Mouse (Mus musculus) midbrain, embryonic 16.5 days (tissue): ENCODE measurements around the gene Mug1. TPM values are rescaled to one million over a fixed set of nuclear protein-coding genes. Genes with fewer than 3 reads are reported as not detected.
"Not testable (repeated sequence)": the region's sequence is repeated elsewhere in the genome, so short reads cannot be mapped to it uniquely, and the experiment has no call there.

Source experiments
- ATAC-seq: fragments of 200-750 bp; cut with Nextera tagmentation; 2 replicates; pipeline ENCODE4 v1.8.0; 2017; ENCODE audit warnings: moderate TSS enrichment
- H3K27ac ChIP-seq: fragments of 300-500 bp; sonication (generic); 2 replicates; pipeline ENCODE4 v1.5.1; 2014; ENCODE audit warnings: mild to moderate bottlenecking, low read length, mixed read lengths
- H3K27me3 ChIP-seq: fragments of 300-500 bp; sonication (generic); 2 replicates; pipeline ENCODE4 v1.6.1; 2014; ENCODE audit warnings: low read depth, low read length, mixed read lengths; ENCODE audit not compliant: control insufficient read depth, insufficient read depth
- H3K36me3 ChIP-seq: fragments of 300-500 bp; sonication (generic); 2 replicates; pipeline ENCODE4 v1.6.1; 2014; ENCODE audit warnings: mild to moderate bottlenecking, low read length, moderate library complexity, mixed read lengths; ENCODE audit not compliant: control insufficient read depth, insufficient read depth
- H3K4me1 ChIP-seq: fragments of 300-500 bp; sonication (generic); 2 replicates; pipeline ENCODE4 v1.6.1; 2014; ENCODE audit warnings: mild to moderate bottlenecking, low read length, mixed read lengths; ENCODE audit not compliant: control insufficient read depth, insufficient read depth
- H3K4me2 ChIP-seq: fragments of 300-500 bp; sonication (generic); 2 replicates; pipeline ENCODE4 v1.6.1; 2014; ENCODE audit warnings: mild to moderate bottlenecking, low read length, mixed read lengths
- H3K4me3 ChIP-seq: fragments of 300-500 bp; sonication (generic); 2 replicates; pipeline ENCODE4 v1.5.1; 2014; ENCODE audit warnings: low read depth, mild to moderate bottlenecking, low read length, moderate library complexity, mixed read lengths
- H3K9ac ChIP-seq: fragments of 300-500 bp; sonication (generic); 2 replicates; pipeline ENCODE4 v1.6.1; 2014; ENCODE audit warnings: low read depth, low read length, mixed read lengths
- H3K9me3 ChIP-seq: fragments of 300-500 bp; sonication (generic); replicated peaks from 2 replicates; pipeline ENCODE4 v1.6.1; 2014; ENCODE audit warnings: mild to moderate bottlenecking, low read length, mixed read lengths; ENCODE audit not compliant: control insufficient read depth, poor library complexity, severe bottlenecking
- WGBS: fragments of 180-500 bp; shearing (Covaris S2); extraction: QIAGEN DNeasy Blood & Tissue Kit; methylation state at CpG from one replicate; pipeline ENCODE4 v1.1.7; 2014; 5-methylcytosine and 5-hydroxymethylcytosine counted together
- polyA plus RNA-seq: library from polyadenylated mRNA; unstranded; fragments of >200 nt; fragmentation: Nextera tagmentation; extraction: Ambion mirVana; gene quantifications from 2 replicates; pipeline ENCODE4 v1.2.1, GENCODE M21; 2015

Mug1 gene
- not detected in 2 replicates for polyA plus RNA-seq

- H3K9me3 ChIP-seq, H3K4me2 ChIP-seq, H3K27me3 ChIP-seq, H3K4me1 ChIP-seq, H3K36me3 ChIP-seq, ATAC-seq, H3K4me3 ChIP-seq, H3K9ac ChIP-seq, H3K27ac ChIP-seq: not testable (repeated sequence)
- WGBS = 85% methylated on average over 4 of the region's 4 CpGs
Measured at GRCm38 (mm10) chr6:121838271-121838670, at the start of gene Mug1. TSS of gene Mug1 (plus strand) at chr6:121838541.

GRCm38 (mm10) chr6:121828034-121828433, 10.3 kb upstream of the Mug1 start:
- Histone ChIP-seq H3K4me2 (no peak overlapping the region), H3K36me3 (no peaks in the 10 kb centered on the region), H3K4me3 (no peak overlapping the region), H3K27ac (no peak overlapping the region), H3K9ac (no peak overlapping the region), H3K4me1 (no peaks in the 10 kb centered on the region), H3K27me3 (no peaks in the 10 kb centered on the region), H3K9me3 (0 out of 2 replicates have a peak, but pooled peaks cover 3% of the 10 kb centered on the region)
- no peak for ATAC-seq
- 78% methylated on average over 4 of the region's 4 CpGs for whole genome bisulfite sequencing

- 89% methylated on average over 1 of the region's 1 CpGs for WGBS
- ATAC-seq = no peak
- H3K9me3 ChIP-seq = no peaks in the 10 kb centered on the region
Measured at GRCm38 (mm10) chr6:121836361-121836760, 2.0 kb upstream of the Mug1 start.

GRCm38 (mm10) chr6:121848378-121848777, 10.0 kb downstream of the Mug1 start:
- Histone ChIP-seq H3K9ac (no peak overlapping the region), H3K27me3 (no peaks in the 10 kb centered on the region), H3K36me3 (no peaks in the 10 kb centered on the region), H3K9me3 (peaks cover 6% of the 10 kb centered on the region; the same call in 1 of the 2 replicates), H3K27ac (no peak overlapping the region), H3K4me1 (no peaks in the 10 kb centered on the region), H3K4me2 (no peak overlapping the region), H3K4me3 (no peak overlapping the region)
- WGBS = 46% methylated on average over 1 of the region's 1 CpGs
- ATAC-seq = no peak

More at GRCm38 (mm10) chr6:121836361-121836760, 2.0 kb upstream of the Mug1 start:
- no peak overlapping the region for H3K4me2 ChIP-seq
- no peak overlapping the region for H3K4me3 ChIP-seq
- H3K27ac ChIP-seq = no peak overlapping the region
- no peaks in the 10 kb centered on the region for H3K4me1 ChIP-seq
- H3K36me3 ChIP-seq = no peaks in the 10 kb centered on the region
- H3K9ac ChIP-seq = no peak overlapping the region
- H3K27me3 ChIP-seq = no peaks in the 10 kb centered on the region

Other genes with a start within 250 kb of the Mug1 start
- gene A2m, start 203.2 kb upstream of the Mug1 start, polyA plus RNA-seq = 13.1 and 19.9 TPM in 2 replicates
- gene Gm7298, start 105.6 kb upstream of the Mug1 start, polyA plus RNA-seq = not detected in 2 replicates
- not detected in 2 replicates for gene Mug2, start 168.2 kb downstream of the Mug1 start, polyA plus RNA-seq